Mouse (Mus musculus) G1E-ER4 (cell line): ENCODE data around the gene Zscan12. TPM values are rescaled to one million over a fixed set of nuclear protein-coding genes. Genes with fewer than 3 reads are reported as not detected.

Experiments
- GATA1 ChIP-seq: IDR thresholded peaks from one replicate; pipeline ENCODE4 v1.8.0; 2012; ENCODE audit warnings: low read length, inconsistent platforms
- polyA plus RNA-seq: library from polyadenylated mRNA; stranded (reverse); fragments of >175 nt; gene quantifications from 2 replicates; pipeline ENCODE4 v1.2.3, GENCODE M21; 2012

Zscan12 gene
- polyA plus RNA-seq, 1 experiment = 3.9 TPM

DNA sequence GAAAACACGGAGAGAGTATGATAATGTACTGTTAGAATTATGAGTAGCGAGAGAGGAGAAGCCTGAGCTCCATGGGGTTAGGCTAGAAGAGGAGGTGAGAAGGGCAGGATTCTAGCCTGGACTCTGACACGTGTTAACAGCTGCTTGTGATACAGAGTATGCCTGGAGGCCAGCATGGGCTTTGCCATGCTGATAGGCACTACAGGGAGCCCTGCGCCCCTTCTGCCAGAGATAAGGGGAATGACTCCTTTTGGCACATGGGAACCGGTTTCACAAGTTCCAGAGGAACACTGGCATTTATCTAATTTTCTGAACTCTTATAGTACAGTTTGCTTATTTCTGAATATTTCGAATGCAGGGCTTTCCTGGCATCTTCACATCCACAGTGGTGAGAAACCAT is 56.2 kb downstream of the Zscan12 start:
- no peak for TF ChIP-seq GATA1

Other genes with a start within 250 kb of the Zscan12 start
- not detected in 2 replicates for gene Olfr263, start 233.2 kb upstream of the Zscan12 start, polyA plus RNA-seq
- gene Olfr1368, start 217.0 kb upstream of the Zscan12 start, polyA plus RNA-seq = not detected in 2 replicates
- 143 and 180 TPM in 2 replicates for gene Trim27, start 183.4 kb upstream of the Zscan12 start, polyA plus RNA-seq
- gene Gpx5, start 70.1 kb upstream of the Zscan12 start, polyA plus RNA-seq = not detected in 2 replicates
- gene Gpx6, start 50.7 kb upstream of the Zscan12 start, polyA plus RNA-seq = not detected in 2 replicates
- not detected in 2 replicates for gene Olfr1367, start 15.9 kb upstream of the Zscan12 start, polyA plus RNA-seq
- gene Zkscan3, start 39.9 kb downstream of the Zscan12 start, polyA plus RNA-seq = 3.7 and 4.9 TPM in 2 replicates
- 0.17 and 0.22 TPM in 2 replicates for gene Pgbd1, start 78.2 kb downstream of the Zscan12 start, polyA plus RNA-seq
- 2.7 and 3.1 TPM in 2 replicates for gene Zscan26, start 90.9 kb downstream of the Zscan12 start, polyA plus RNA-seq
- gene Nkapl, start 105.7 kb downstream of the Zscan12 start, polyA plus RNA-seq = 1.1 and 1.9 TPM in 2 replicates
- gene Zkscan4, start 116.1 kb downstream of the Zscan12 start, polyA plus RNA-seq = not detected in 2 replicates
- gene Gm10065, start 116.6 kb downstream of the Zscan12 start, polyA plus RNA-seq = not detected in 2 replicates
- 0.04 TPM in 1 of 2 replicates, not detected in the other for gene AK157302, start 132.4 kb downstream of the Zscan12 start, polyA plus RNA-seq
- gene Gm11273, start 138.6 kb downstream of the Zscan12 start, polyA plus RNA-seq = 16.7 and 23.3 TPM in 2 replicates
- gene Zkscan8, start 168.3 kb downstream of the Zscan12 start, polyA plus RNA-seq = 5.9 and 6.2 TPM in 2 replicates
- not detected in 2 replicates for gene Olfr1366, start 180.0 kb downstream of the Zscan12 start, polyA plus RNA-seq
- gene Olfr1535, start 197.1 kb downstream of the Zscan12 start, polyA plus RNA-seq = not detected in 2 replicates
- gene Olfr1364, start 218.9 kb downstream of the Zscan12 start, polyA plus RNA-seq = not detected in 2 replicates